Mouse (Mus musculus) hindbrain, embryonic 11.5 days (tissue): ENCODE data around the gene Frmpd4. TPM values are rescaled to one million over a fixed set of nuclear protein-coding genes. Genes with fewer than 3 reads are reported as not detected.
A peak's percentile ranks its signal among the peaks of the same experiment; 100 is the strongest.

Experiments used
- ATAC-seq: fragments of 200-750 bp; cut with Nextera tagmentation; 2 replicates; pipeline ENCODE4 v1.8.0; 2017; ENCODE audit warnings: mild to moderate bottlenecking, moderate TSS enrichment, moderate library complexity; ENCODE audit not compliant: low FRiP score
- DNase-seq: peaks from one replicate; pipeline ENCODE4 v3.0.0-alpha.2; 2015; ENCODE audit warnings: low spot score
- H3K27ac ChIP-seq: fragments of 300-500 bp; sonication (generic); 2 replicates; pipeline ENCODE4 v1.5.1; 2014; ENCODE audit warnings: mild to moderate bottlenecking, low read depth, low read length
- H3K27me3 ChIP-seq: fragments of 300-500 bp; sonication (generic); 2 replicates; pipeline ENCODE4 v1.6.1; 2014; ENCODE audit warnings: mild to moderate bottlenecking, low read length, moderate library complexity, mixed read lengths; ENCODE audit not compliant: control insufficient read depth, insufficient read depth
- H3K36me3 ChIP-seq: fragments of 300-500 bp; sonication (generic); 2 replicates; pipeline ENCODE4 v1.6.1; 2014; ENCODE audit warnings: mild to moderate bottlenecking, low read length, moderate library complexity, mixed read lengths; ENCODE audit not compliant: control insufficient read depth, insufficient read depth
- H3K4me1 ChIP-seq: fragments of 300-500 bp; sonication (generic); replicated peaks from 2 replicates; pipeline ENCODE4 v1.6.1; 2014; ENCODE audit warnings: low read length, mixed read lengths; ENCODE audit not compliant: control insufficient read depth, insufficient read depth
- H3K4me2 ChIP-seq: fragments of 300-500 bp; sonication (generic); replicated peaks from 2 replicates; pipeline ENCODE4 v1.6.1; 2014; ENCODE audit warnings: mild to moderate bottlenecking, low read depth, low read length
- H3K4me3 ChIP-seq: fragments of 300-500 bp; sonication (generic); 2 replicates; pipeline ENCODE4 v1.5.1; 2014; ENCODE audit warnings: low read depth, low read length
- H3K9ac ChIP-seq: fragments of 300-500 bp; sonication (generic); 2 replicates; pipeline ENCODE4 v1.6.1; 2014; ENCODE audit warnings: low read depth, low read length
- H3K9me3 ChIP-seq: fragments of 300-500 bp; sonication (generic); 2 replicates; pipeline ENCODE4 v1.6.1; 2016; ENCODE audit warnings: low read length; ENCODE audit not compliant: control insufficient read depth
- WGBS: fragments of 180-500 bp; shearing (Covaris S2); extraction: QIAGEN DNeasy Blood & Tissue Kit; methylation state at CpG from one replicate; pipeline ENCODE4 v1.1.7; 2014; 5-methylcytosine and 5-hydroxymethylcytosine counted together
- polyA plus RNA-seq: library from polyadenylated mRNA; unstranded; fragments of >200 nt; fragmentation: Nextera tagmentation; extraction: Ambion mirVana; gene quantifications from 2 replicates; pipeline ENCODE4 v1.2.1, GENCODE M21; 2014

The Frmpd4 gene
- polyA plus RNA-seq, 1 experiment from 2014 or later = 0.26 TPM

- H3K4me2 ChIP-seq = no peak overlapping the region
- ATAC-seq = no peak
- no peaks in the 10 kb centered on the region for H3K9me3 ChIP-seq
- no peak overlapping the region for H3K4me3 ChIP-seq
- no peak for DNase-seq
- no peaks in the 10 kb centered on the region for H3K27me3 ChIP-seq
- H3K27ac ChIP-seq = no peak overlapping the region
- H3K9ac ChIP-seq = no peak overlapping the region
- no peaks in the 10 kb centered on the region for H3K36me3 ChIP-seq
- H3K4me1 ChIP-seq = no peaks in the 10 kb centered on the region
Measured at GRCm38 (mm10) chrX:168041589-168041988, 535.4 kb downstream of the Frmpd4 start.

- ATAC-seq (no peak), DNase-seq (no peak)
- no peak overlapping the region for H3K27ac ChIP-seq
- H3K4me2 ChIP-seq = no peak overlapping the region
- no peaks in the 10 kb centered on the region for H3K4me1 ChIP-seq
- 77% methylated on average over 4 of the region's 4 CpGs for WGBS
- H3K27me3 ChIP-seq = no peaks in the 10 kb centered on the region; the same call in 1 of the 2 replicates
- no peaks in the 10 kb centered on the region for H3K36me3 ChIP-seq
- H3K4me3 ChIP-seq = no peak overlapping the region
- no peak overlapping the region for H3K9ac ChIP-seq
- H3K9me3 ChIP-seq = no peaks in the 10 kb centered on the region
Measured at GRCm38 (mm10) chrX:168020574-168021145, 556.4 kb downstream of the Frmpd4 start.

- Histone ChIP-seq H3K4me1 (no peaks in the 10 kb centered on the region), H3K27me3 (no peaks in the 10 kb centered on the region; the same call in 1 of the 2 replicates), H3K9ac (no peak overlapping the region), H3K4me2 (no peak overlapping the region), H3K4me3 (no peak overlapping the region), H3K36me3 (no peaks in the 10 kb centered on the region), H3K27ac (no peak overlapping the region), H3K9me3 (no peaks in the 10 kb centered on the region)
- WGBS = 79% methylated on average over 3 of the region's 3 CpGs
- DNase-seq (no peak), ATAC-seq (no peak)
Measured at GRCm38 (mm10) chrX:168017792-168018191, 559.2 kb downstream of the Frmpd4 start.

- no peak overlapping the region for H3K4me2 ChIP-seq
- no peak overlapping the region for H3K4me3 ChIP-seq
- H3K9me3 ChIP-seq = no peaks in the 10 kb centered on the region
- peaks cover 2% of the 10 kb centered on the region; the same call in 1 of the 2 replicates for H3K27me3 ChIP-seq
- H3K36me3 ChIP-seq = no peaks in the 10 kb centered on the region
- H3K4me1 ChIP-seq = no peaks in the 10 kb centered on the region
- ATAC-seq = no peak
- no peak overlapping the region for H3K27ac ChIP-seq
- no peak overlapping the region for H3K9ac ChIP-seq
- DNase-seq = no peak
Measured at GRCm38 (mm10) chrX:167984835-167985234, 592.2 kb downstream of the Frmpd4 start.

- H3K27me3 ChIP-seq = no peaks in the 10 kb centered on the region; the same call in 1 of the 2 replicates
- H3K4me2 ChIP-seq = no peak overlapping the region
- H3K9me3 ChIP-seq = no peaks in the 10 kb centered on the region
- no peak overlapping the region for H3K4me3 ChIP-seq
- no peaks in the 10 kb centered on the region for H3K36me3 ChIP-seq
- no peak overlapping the region for H3K9ac ChIP-seq
- ATAC-seq = no peak
- 79% methylated on average over 2 of the region's 2 CpGs for WGBS
- H3K4me1 ChIP-seq = no peaks in the 10 kb centered on the region
- DNase-seq = no peak
- no peak overlapping the region for H3K27ac ChIP-seq
Measured at GRCm38 (mm10) chrX:167951207-167951606, 625.8 kb downstream of the Frmpd4 start.

- Histone ChIP-seq H3K27ac (no peak overlapping the region), H3K27me3 (0 out of 2 replicates have a peak, but pooled peaks cover 2% of the 10 kb centered on the region), H3K4me3 (no peak overlapping the region), H3K9me3 (no peaks in the 10 kb centered on the region), H3K36me3 (no peaks in the 10 kb centered on the region), H3K4me2 (no peak overlapping the region), H3K4me1 (no peaks in the 10 kb centered on the region), H3K9ac (no peak overlapping the region)
- ATAC-seq (no peak), DNase-seq (no peak)
Measured at GRCm38 (mm10) chrX:167909483-167909882, 667.5 kb downstream of the Frmpd4 start.

GRCm38 (mm10) chrX:167901046-167901445, 676.0 kb downstream of the Frmpd4 start:
- H3K27ac ChIP-seq = no peak overlapping the region
- DNase-seq (no peak), ATAC-seq (no peak)
- no peak overlapping the region for H3K4me3 ChIP-seq
- no peak overlapping the region for H3K4me2 ChIP-seq
- no peak overlapping the region for H3K9ac ChIP-seq
- no peaks in the 10 kb centered on the region for H3K36me3 ChIP-seq
- WGBS = 78% methylated on average over 3 of the region's 3 CpGs
- peaks cover 3% of the 10 kb centered on the region; the same call in 1 of the 2 replicates for H3K27me3 ChIP-seq
- no peaks in the 10 kb centered on the region for H3K4me1 ChIP-seq
- no peaks in the 10 kb centered on the region for H3K9me3 ChIP-seq

- no peak for DNase-seq
- Histone ChIP-seq H3K4me2 (no peak overlapping the region), H3K4me1 (no peaks in the 10 kb centered on the region), H3K36me3 (no peaks in the 10 kb centered on the region), H3K9ac (no peak overlapping the region), H3K4me3 (no peak overlapping the region), H3K27ac (no peak overlapping the region), H3K27me3 (0 out of 2 replicates have a peak, but pooled peaks cover 2% of the 10 kb centered on the region), H3K9me3 (no peaks in the 10 kb centered on the region)
- no peak for ATAC-seq
- 53% methylated on average over 5 of the region's 5 CpGs for WGBS
Measured at GRCm38 (mm10) chrX:167854821-167855220, 722.2 kb downstream of the Frmpd4 start.

- no peak overlapping the region for H3K4me3 ChIP-seq
- H3K36me3 ChIP-seq = no peaks in the 10 kb centered on the region
- peak; percentile 33; the same call in 1 of the 2 replicates for ATAC-seq
- H3K9ac ChIP-seq = no peak overlapping the region
- WGBS = 50% methylated on average over 2 of the region's 2 CpGs
- DNase-seq = peak; percentile 2
- no peaks in the 10 kb centered on the region; the same call in 1 of the 2 replicates for H3K27me3 ChIP-seq
- no peaks in the 10 kb centered on the region for H3K4me1 ChIP-seq
- H3K4me2 ChIP-seq = no peak overlapping the region
- H3K27ac ChIP-seq = no peak overlapping the region
- H3K9me3 ChIP-seq = no peaks in the 10 kb centered on the region
Measured at GRCm38 (mm10) chrX:167832543-167832942, 744.5 kb downstream of the Frmpd4 start.
